Mouse (Mus musculus) WW6 (cell line): ENCODE measurements around the gene Hopx.

Experiments used
- DNase-seq: peaks from one replicate; pipeline ENCODE4 v3.0.0-alpha.2; 2013; ENCODE audit warnings: low read depth, low spot score

Hopx gene

DNA sequence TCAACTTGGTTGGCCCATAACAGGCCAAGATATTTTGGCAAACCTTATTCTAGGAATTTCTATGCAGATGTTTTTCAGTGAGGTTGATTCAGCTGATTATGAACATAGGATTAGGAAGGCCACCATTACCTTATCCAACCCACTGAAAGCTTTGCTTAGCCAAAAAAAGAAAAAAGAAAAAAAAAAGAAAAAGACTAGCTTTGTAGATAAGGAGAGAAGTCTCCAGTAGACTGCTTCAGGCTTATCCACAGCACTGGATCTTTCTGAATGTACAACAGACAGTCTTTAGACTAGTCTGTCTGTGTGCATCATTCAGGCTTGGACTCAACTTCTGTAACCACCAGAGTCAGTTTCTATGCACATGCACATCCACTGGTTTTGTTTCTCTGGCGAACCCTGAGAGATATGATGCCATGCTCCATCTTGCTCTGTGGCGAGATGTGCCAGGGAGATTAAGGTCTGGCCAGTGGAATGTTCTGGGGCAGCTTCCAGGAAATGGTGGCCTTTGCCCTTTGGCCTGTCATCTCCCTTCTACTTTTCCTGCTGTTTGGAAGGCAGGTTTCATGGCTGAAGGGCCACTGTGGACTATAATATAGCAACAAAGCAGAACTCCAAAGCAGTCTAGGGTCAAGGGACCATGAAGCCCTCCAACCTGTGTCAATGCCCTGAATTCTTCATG, 17.7 kb upstream of the Hopx start:
- no peak for DNase-seq

DNA sequence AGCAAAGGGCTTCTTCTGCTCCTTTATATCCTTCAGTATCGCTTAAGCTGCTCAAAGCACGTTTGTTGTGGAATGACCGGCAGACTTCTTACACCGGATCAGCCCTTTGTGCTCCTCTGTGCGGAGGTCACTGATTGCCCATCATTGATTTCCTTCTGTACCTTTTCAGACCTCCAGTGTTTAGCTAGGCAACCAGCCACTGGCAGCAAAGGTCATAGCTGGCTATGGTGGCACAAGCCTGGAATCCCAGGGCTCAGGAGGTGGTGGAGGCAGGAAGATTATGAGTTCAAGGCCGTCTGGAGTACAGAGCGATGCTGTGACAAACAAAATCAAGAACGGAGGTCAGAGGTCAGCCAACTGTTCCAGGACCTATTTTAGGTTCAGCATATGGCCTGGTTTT, 17.0 kb upstream of the Hopx start:
- DNase-seq: no peak

GRCm38 (mm10) chr5:77130310-77131020, 15.5 kb upstream of the Hopx start:
- no peak for DNase-seq

DNA sequence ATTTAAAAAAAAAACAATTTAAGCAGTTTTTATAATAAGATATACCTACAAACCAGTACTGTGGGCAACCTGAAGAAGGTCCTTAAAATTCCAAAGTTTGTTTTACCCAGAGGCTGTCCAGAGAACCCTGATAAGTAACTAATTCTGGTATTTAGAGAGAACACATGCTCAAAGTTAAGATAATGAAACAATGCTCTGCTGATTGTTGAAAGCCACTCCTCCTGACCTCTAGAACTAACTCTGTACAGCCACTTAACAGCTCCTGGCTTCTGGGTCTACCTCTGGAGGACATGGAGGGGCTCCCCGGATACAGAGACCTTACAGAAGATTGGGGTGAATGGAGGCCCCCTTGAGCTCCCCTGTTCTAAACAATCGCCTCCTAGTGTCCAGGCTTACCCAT, 15.0 kb upstream of the Hopx start:
- no peak for DNase-seq

DNA sequence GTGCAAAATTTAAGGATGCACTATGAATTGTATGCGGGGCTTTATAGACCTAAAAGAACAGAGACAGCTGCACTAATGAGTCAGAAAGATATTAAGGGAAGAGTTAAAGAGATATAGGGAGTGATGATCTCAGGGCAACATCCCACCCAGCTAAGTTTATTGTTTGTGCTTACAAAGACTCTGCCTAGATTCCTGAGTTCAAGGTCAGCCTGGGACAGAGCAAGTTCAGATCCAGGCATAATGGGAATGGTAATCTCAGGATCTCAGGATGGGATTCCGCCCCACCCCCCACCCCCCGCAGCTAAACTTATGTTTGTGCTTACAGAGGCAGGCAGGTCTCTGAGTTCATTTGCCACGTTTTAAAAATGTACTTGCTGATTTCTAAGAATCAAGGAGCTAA, 13.9 kb upstream of the Hopx start:
- no peak for DNase-seq

DNA sequence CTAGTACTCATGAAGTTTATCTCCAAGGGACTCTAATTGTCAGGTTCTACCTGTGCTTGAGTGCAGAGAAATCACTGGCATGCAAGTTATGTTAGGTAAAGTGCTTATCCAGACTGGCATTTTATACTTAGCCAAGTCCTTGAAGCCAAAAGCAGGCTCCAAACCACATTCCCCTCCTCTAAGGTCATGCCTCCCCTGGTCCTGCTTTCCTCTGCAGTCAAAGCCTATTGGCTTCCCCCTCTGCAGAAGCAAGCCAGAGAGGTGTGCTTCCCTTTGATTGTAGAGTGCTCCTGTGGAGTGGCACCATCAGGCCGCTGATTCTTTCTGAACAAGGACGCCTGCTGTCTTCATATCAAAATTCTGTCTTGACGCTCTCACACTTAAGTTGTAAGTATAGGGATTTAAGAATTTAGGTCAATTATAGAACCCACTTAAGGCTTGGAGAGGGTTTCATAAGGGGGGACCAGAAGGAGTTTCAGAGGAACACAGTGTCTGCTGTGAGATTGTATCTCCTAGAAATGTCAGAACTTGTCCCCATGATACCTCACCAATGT, 11.6 kb upstream of the Hopx start:
- DNase-seq: no peak

- DNase-seq: no peak
Measured at GRCm38 (mm10) chr5:77124817-77125283, 9.9 kb upstream of the Hopx start.

DNA sequence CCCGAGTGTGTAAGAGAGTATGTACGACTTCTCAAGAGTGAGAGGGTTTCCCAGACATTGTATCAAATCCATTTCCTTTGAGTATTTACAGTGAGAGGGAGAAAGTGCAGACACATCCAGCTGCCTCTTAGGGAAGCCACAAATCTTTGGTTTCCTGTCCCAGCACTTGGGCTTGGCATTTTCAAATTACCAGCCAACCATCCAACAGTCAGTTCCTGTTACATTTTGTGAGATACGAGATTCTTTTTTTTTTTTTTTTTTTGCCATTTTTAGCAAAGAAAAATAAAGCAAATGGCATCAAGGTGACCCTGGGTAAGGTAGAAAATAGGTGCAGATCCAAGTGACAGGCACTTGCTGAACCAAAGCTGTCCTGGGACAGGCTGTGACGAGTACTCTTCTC, 9.2 kb upstream of the Hopx start:
- no peak for DNase-seq

DNA sequence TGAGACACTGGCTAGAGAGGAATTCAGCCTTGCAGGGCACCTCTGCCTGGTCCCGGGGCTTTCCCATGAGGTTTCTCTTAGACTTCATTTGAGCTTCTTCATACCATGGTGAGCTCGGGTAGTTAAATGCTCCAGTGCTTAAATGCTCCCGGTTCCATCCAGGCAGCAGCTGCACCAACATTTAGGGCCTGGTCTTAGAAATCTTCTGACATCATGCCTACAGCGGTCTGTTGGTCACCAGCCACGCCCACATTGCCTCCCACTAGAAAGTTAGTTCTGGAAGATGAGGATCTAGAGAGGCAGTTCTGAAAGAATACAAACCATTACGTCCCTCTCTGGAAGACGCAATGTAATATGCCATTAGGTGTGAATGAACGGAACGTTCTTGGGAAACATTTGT, 8.7 kb upstream of the Hopx start:
- no peak for DNase-seq

DNA sequence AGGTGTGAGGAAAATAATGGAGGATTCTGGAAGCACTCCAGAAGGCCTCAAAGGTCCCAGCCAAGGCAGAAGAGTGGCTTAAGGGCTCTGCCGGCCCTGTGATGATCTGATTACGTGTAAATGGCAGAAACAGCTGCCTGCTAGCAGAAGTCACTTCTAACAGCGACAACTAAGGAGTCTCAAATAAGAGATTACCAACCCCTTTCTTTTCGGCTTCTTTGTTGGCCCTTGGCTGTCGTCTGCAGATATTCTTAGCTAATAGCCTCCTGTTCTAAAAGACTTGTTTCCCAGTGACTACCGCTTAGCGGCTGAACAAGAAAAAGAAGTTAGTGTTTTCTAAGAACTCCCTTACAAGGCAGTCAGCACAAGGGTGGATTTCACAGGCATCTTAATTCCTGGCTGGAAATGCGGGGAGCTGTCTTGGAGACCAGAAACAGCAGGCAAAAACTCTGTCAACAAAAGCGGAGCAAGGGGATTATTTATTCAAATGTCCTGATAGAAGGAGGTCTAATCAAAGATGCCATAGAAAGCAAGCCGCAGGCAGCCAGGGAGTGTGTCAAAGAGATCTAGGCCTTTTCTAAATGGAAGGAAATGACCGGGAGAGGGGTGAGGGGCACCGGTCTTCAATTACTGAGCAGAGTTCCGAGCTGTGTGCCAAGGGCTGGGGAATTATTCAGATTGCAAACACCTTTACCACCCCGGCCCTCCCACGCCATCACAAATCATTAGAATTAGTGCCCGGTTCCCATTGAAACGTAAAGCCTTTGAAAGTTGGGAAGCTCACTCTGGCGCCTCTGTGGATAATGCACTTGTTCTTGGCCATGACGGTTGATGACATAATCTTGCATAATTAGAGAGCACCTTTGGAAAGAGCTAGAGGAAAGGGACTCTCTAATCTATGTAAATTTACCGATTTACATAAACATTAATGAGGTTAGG, 7.6 kb upstream of the Hopx start:
- DNase-seq: no peak

DNA sequence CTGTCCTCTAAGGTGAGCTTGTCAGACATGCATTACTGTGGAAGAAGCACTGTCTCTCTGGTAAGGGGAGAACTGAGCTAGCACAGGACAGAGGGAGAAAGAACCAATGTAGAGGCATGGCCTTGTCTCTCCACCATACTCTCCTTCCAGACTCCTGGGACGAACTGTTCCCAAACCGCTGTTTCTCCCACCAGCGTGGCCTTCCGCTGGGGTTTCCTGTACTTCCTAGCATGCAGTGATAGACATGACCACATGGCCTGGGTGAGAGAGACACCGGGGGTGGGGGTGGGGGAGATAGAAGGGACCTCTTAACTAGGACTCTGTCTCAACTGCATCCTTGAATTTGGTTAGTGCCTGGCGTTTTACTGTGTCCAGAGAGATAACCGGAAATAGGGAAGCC, 5.8 kb upstream of the Hopx start:
- no peak for DNase-seq

DNA sequence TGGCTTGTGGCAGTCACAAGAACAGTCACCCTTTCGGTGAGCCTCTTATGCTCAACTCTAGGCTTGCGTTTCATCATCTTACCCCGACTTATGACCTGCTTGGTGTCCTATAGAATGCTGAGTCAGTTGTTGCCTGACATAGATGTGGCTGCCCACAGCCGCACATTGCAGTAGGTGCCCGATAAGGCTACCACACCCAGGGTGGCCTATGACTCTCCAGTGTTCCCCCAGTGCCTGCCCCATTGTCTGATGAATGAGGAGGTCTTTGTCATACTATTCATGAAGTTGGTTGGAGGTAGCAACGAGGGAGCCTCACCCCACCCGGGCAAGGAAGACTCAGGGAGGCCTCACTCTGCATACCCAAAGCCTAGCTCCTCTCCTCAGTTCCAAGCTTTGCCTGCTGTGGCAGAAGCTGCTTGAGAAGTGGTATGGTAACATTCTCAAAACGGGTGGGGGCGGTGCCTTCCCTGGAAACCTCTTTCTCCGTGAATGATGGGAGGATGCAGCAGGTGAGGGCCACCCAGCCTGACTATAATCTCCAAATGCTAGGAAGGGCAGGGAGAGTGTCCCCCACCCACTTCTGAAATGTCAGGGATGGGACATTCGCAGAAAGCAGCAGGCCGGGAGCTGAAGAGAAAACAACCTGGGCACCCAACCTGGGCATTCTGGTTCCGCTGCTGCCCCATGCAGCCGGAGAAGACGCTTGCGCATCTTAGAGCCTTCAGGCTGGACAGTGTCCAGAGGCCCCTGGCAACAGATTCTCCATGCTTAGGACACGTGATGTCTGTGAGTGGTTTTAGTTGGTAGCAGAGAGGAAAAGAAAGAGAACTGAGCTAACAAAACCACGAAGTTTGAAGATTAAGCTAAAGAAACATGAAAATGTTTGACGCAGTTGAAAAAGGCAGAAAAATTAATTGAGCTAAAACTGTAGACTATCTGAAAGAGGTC, 4.8 kb upstream of the Hopx start:
- no peak for DNase-seq

GRCm38 (mm10) chr5:77115732-77116131, 811 bp upstream of the Hopx start:
- DNase-seq: no peak

DNA sequence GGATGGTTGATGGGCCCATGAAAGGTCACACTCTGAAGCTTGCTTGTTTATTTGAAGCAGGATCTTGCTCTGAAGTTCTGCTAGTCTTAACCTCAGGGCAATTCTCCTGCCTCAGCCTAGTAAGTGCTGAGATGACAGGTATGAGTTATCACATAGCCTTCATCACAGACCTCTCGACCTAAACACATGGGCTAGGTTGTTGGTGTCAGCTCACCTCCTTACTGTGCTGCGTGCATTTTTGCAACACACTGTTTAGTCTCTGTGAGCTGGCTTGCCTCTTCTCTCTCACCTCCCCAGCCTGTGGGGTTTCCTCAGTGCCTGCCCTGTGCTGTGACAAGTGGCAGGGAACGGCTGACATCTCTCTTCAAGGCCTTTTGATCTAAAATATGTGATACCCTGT, 1.1 kb downstream of the Hopx start:
- no peak for DNase-seq

DNA sequence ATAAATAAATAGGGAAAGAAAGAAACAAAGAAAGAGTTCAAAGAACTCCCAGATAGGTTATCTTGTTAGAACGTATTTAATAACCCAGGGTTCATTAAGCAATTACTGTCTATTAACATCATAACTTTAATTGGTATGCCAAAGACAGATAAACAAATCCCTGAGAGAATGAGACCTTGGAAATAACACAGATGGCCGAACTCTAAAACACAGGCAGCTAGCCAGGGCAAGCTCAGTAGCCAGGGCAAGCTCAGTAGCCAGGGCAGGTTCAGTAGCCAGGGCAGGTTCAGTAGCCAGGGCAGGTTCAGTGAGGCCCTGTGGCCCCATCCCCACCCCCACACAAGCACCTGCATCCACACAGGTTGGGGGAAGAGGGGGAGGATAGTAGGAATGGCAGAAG, 2.9 kb downstream of the Hopx start:
- no peak for DNase-seq

- no peak for DNase-seq
Measured at GRCm38 (mm10) chr5:77109814-77110213, 5.1 kb downstream of the Hopx start.

GRCm38 (mm10) chr5:77108806-77109205, 6.1 kb downstream of the Hopx start:
- DNase-seq: no peak

- no peak for DNase-seq
Measured at GRCm38 (mm10) chr5:77107146-77107822, 7.6 kb downstream of the Hopx start.

GRCm38 (mm10) chr5:77102522-77103365, 12.2 kb downstream of the Hopx start:
- no peak for DNase-seq
